Mouse (Mus musculus) liver, adult 2 months (tissue): Measurements from ENCODE around the gene Clec16a.

Source experiments
- CTCF ChIP-seq: fragments of 200-500 bp; IDR thresholded peaks from 2 replicates; pipeline ENCODE4 v1.5.1; 2011; ENCODE audit warnings: low read depth, low read length, control low read depth
- POLR2A ChIP-seq: fragments of 200-500 bp; IDR thresholded peaks from 2 replicates; pipeline ENCODE4 v1.6.1; 2011; ENCODE audit warnings: low read length, control low read depth; ENCODE audit not compliant: insufficient read depth; ENCODE audit errors: extremely low read depth

- TF ChIP-seq CTCF (no peak), POLR2A (no peak)
Observed at GRCm38 (mm10) chr16:10763540-10764264, 218.6 kb downstream of the Clec16a start.
